Mouse (Mus musculus): ENCODE measurements around the gene Eif3k. TPM values are rescaled to one million over a fixed set of nuclear protein-coding genes. Genes with fewer than 3 reads are reported as not detected.
"Not testable (repeated sequence)": the region's sequence is repeated elsewhere in the genome, so short reads cannot be mapped to it uniquely, and the experiment has no call there.

Gene Eif3k
- total RNA-seq, 1 experiment from 2014 or later = 233 TPM

- DNase-seq = no peak
These were observed 9.2 kb upstream of the Eif3k start for GRCm38 (mm10) chr7:28990766-28991273.

DNA sequence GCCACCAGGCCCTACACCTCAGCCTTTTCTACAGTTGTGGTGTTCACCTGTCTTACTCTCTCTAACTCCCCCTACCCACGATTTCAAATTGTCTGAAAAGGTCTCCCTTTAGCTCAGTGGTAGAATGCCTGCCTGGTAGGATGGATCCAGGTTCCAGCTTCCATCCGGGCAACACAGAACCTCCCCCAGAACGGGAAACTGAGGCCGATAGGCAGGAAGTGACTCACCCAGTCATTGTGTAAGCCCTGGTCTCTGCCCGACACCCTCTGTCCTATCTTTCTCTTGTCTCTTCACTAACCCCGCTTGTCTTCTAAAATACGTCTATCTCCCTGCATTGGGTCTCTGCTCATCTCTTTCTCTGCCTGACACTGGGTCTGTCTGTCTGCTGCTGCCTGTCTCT is 3.5 kb upstream of the Eif3k start:
- DNase-seq = no peak

GRCm38 (mm10) chr7:28984452-28984851 is 2.8 kb upstream of the Eif3k start:
- DNase-seq = no peak

- DNase-seq = no peak
These were observed 2.2 kb upstream of the Eif3k start for GRCm38 (mm10) chr7:28983849-28984248.

DNA sequence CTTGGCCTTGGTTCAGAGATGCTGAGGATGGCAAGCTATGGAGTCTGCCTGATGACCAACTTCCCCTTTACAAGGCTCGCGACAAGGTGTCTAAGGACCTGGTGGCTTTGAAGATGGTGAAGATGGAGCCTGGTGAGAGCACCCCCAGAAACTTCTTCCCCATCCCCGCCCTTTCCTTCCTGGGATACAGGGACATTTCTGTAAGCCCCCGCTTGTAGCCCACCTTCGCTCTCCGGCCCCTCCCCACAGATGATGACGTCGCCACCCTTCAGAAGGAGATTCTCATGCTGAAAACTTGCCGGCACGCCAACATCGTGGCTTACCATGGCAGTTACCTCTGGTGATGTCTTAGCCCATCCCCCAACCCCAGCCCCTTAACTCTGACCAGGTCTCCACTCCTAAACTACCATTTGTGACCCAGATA is 1.5 kb upstream of the Eif3k start:
- no peak for DNase-seq

GRCm38 (mm10) chr7:28982274-28983013 is 780 bp upstream of the Eif3k start:
- peak; percentile 68 for DNase-seq

DNA sequence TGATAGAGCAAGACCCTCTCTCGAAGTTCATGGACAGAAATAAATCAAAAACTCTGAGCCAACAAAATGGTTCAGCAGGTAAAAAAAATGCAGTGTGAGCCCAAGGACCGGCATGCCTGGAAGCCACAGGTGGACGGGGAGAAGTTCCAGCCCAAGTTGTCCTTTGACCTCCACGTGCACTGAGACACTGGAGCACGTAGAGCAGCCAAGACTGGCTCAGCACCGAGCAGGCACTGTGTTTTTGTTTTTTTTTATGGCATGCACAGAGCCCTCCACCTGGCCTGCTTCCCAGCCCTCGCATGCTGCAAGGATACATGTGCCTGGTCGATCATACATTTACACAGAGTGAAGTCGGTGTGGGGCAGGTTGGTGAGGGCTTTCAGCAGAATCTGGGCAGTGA is 4.1 kb downstream of the Eif3k start:
- no peak for DNase-seq

DNA sequence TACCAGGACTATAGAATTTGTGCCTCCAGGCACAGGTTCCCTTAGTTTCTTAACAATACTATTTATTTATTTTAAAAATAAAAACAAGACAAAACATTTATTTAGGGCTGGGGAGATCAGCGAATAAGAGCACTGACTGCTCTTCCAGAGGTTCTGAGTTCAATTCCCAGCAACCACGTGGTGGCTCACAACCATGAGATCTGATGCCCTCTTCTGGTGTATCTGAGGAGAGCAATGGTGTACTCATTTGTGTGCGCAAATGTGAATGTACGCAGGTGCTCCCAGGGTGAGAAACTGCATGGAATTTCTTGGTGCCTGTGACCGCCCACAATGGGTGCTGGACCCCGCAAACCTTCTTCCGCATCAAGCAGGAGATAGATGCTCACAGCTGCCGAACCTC is 8.6 kb downstream of the Eif3k start:
- no peak for DNase-seq

DNA sequence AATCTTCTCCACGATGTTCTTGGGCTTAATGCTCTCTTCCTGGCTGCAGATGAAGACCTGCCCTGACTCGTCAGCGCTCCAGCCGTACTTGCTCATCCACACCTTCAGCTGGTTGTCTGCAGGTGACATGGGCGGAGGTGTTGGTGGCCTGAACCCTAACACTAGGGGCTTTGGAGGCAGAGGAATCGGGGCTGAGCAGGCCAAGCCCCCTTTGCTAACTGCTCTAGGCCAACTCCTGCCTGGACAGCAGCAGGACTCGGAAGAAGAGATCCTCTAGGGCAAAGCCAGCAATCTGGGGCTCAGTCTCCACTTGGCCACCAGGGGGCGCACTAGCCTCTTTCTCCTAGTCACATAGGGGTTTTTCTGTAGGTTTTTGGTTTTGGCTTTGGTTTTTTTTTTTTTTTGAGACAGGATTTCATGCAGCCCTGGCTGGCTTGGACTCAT is 9.1 kb downstream of the Eif3k start:
- DNase-seq = peak; percentile 90

DNA sequence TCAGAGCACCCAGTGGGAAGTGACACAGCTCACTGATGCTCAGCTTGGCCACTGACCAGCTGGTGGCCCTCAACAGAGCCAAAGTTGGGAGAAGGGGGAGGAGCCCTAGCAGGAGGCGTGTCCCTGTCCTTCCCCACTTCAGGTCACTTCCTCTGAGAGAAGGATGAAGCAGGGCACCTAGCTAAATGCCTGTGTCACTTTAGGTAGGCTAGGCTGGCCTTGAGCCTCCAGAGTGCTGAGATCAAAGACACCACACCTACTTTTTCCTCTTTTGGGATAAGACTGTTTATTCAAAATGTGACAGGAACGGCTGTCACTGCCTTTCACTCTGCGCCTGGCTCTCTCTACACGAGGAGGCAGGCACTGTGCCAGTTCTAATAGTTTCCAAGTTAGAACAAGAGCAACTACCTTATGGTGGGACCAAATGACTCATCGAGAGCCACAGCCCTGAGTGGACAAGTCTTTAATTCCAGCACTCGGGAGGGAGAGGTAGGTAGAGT is 9.8 kb downstream of the Eif3k start:
- peak; percentile 76 for DNase-seq

- no peak for DNase-seq
These were observed 10.6 kb downstream of the Eif3k start for GRCm38 (mm10) chr7:28971029-28971428.

GRCm38 (mm10) chr7:28969672-28970394 is 11.8 kb downstream of the Eif3k start:
- DNase-seq = peak; percentile 53

DNA sequence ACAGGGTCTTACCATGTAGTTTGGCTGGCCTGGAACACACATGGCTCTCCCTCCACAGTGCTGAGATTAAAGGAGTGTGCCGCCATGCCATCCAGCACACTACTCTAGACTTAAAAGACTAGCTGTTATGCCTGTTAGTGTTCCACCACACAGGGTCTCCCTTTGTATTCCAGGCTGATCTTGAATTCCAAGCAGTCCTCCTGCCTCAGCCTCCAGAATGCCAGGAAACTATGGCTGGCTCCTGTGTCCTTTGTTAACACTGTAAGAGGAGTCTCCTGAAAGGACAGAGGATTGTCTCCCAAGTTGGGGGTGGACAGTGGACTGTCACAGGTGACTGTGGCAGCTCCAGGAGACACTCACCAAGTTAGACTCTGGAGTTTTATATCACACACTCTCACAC is 12.4 kb downstream of the Eif3k start:
- no peak for DNase-seq

GRCm38 (mm10) chr7:28968120-28968519 is 13.5 kb downstream of the Eif3k start:
- not testable (repeated sequence) for DNase-seq

- DNase-seq = peak; percentile 75
These were observed 14.7 kb downstream of the Eif3k start for GRCm38 (mm10) chr7:28966751-28967505.

GRCm38 (mm10) chr7:28966181-28966580 is 15.5 kb downstream of the Eif3k start:
- DNase-seq = no peak

- DNase-seq = no peak
These were observed 16.3 kb downstream of the Eif3k start for GRCm38 (mm10) chr7:28965346-28965840.

DNA sequence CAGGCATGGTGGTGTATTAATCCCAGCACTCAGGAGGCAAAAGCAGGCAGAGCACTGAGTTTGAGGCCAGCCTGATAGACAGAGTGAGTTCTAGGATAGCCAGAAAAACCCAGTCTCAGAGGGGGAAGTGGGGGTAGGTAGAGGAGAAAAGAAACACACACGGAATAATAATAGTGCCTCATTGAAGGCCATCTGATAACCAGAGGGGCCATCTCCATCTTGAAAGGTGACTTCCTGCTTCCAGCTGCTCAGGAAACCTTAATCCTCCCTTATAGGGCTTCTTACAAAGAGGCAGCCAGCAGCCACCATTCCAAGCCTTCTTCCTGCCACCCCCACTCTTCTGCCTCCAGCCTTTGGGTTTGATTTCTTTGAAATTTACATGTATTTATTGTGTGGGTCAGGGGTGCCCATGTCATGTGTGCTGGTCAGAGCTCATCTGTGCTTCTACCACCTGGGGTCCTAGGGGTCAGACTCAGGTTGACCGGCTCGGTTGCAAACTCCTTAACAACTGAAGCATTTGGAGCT is 18.2 kb downstream of the Eif3k start:
- DNase-seq = no peak

- peak; percentile 100 for DNase-seq
These were observed 19.6 kb downstream of the Eif3k start, which contains the start of gene Actn4 for GRCm38 (mm10) chr7:28961927-28962670. TSS of gene Actn4 (minus strand) at chr7:28962340.

DNA sequence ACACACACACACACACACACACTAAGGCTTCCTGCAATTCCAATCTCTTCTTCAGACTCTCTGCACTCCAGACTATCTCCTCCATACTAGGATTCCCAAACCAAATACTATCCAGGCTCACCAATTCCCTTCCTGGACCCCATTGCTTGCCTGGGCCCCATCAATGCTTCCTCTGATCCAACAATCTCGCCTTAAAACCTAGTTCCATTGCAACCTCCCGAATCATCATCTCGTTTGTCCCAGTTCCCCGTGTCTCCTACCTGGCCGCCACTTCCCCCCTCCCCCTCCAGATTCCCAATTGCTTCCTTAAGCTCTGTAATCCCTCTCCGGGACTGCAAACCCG is 20.1 kb downstream of the Eif3k start:
- DNase-seq = no peak

DNA sequence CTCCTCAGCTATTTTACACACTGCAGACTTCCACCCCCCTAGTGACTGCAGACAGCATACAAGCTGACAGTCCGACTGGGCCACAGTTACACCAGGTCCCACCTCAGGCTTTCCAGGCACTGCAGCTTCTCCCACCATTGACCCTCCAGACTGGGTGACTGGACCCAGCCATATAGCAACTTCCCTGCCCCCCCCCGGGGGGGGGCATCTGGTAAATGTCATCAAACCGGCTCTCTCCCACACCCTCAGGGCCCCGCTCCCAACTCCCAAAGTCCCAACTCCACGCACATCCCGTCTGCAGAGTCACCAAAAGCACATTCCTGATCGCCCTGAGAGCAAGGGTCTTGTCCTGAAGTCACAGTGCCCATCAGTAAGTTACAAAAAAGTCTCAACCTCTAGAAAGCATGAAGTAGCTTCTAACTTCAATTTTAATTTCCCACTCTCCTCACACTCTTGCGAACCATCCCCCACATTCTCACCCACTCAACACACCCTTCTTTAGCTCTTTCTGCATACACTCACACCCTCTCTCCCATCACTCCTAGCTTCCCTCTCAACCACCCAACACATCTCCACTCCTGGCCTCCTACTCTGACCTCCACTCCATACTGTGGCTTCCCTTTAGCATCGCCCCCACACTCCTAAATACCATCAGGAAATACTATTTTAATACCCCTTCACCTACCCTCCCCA is 21.2 kb downstream of the Eif3k start:
- no peak for DNase-seq
